Mouse (Mus musculus) small intestine, adult 2 months (tissue): Measurements from ENCODE around the gene Hsf5. TPM values are rescaled to one million over a fixed set of nuclear protein-coding genes. Genes with fewer than 3 reads are reported as not detected.

Experiments
- H3K27ac ChIP-seq: fragments of 200-500 bp; 2 replicates; pipeline ENCODE4 v1.5.1; 2012; ENCODE audit warnings: low read depth, low read length, control low read depth, inconsistent platforms; ENCODE audit not compliant: insufficient read depth
- H3K27me3 ChIP-seq: fragments of 200-500 bp; 2 replicates; pipeline ENCODE4 v1.6.1; 2012; ENCODE audit warnings: mild to moderate bottlenecking, moderate library complexity, low read length, inconsistent platforms; ENCODE audit not compliant: control insufficient read depth, insufficient read depth
- H3K36me3 ChIP-seq: fragments of 200-500 bp; 2 replicates; pipeline ENCODE4 v1.6.1; 2012; ENCODE audit warnings: mild to moderate bottlenecking, low read length, control low read depth, inconsistent platforms; ENCODE audit not compliant: control insufficient read depth, insufficient read depth
- H3K4me1 ChIP-seq: fragments of 200-500 bp; 2 replicates; pipeline ENCODE4 v1.6.1; 2012; ENCODE audit warnings: low read length, inconsistent platforms, mixed read lengths; ENCODE audit not compliant: control insufficient read depth, insufficient read depth, insufficient read length
- H3K4me3 ChIP-seq: fragments of 200-500 bp; 2 replicates; pipeline ENCODE4 v1.5.1; 2012; ENCODE audit warnings: low read depth, mild to moderate bottlenecking, control low read depth, inconsistent platforms, low read length, moderate library complexity
- CTCF ChIP-seq: fragments of 200-500 bp; IDR thresholded peaks from 2 replicates; pipeline ENCODE4 v1.5.1; 2012; ENCODE audit warnings: low read depth, mild to moderate bottlenecking, control low read depth, inconsistent platforms, low read length, moderate library complexity, mixed read lengths; ENCODE audit not compliant: insufficient replicate concordance, insufficient read length; ENCODE audit errors: extremely low read depth
- POLR2A ChIP-seq: fragments of 200-500 bp; IDR thresholded peaks from 2 replicates; pipeline ENCODE4 v1.6.1; 2012; ENCODE audit warnings: low read depth, mild to moderate bottlenecking, control low read depth, inconsistent platforms, low read length, moderate library complexity
- WGBS: fragments of 180-500 bp; shearing (Covaris S2); methylation state at CpG from one replicate; pipeline ENCODE4 v1.1.7; 2018; 5-methylcytosine and 5-hydroxymethylcytosine counted together
- polyA plus RNA-seq: library from polyadenylated mRNA; depleted of rRNA; stranded (reverse); fragments of >200 nt; gene quantifications from 2 replicates; pipeline ENCODE4 v1.2.3, GENCODE M21; 2012

Gene Hsf5
- polyA plus RNA-seq, 1 experiment = 0.34 TPM

DNA sequence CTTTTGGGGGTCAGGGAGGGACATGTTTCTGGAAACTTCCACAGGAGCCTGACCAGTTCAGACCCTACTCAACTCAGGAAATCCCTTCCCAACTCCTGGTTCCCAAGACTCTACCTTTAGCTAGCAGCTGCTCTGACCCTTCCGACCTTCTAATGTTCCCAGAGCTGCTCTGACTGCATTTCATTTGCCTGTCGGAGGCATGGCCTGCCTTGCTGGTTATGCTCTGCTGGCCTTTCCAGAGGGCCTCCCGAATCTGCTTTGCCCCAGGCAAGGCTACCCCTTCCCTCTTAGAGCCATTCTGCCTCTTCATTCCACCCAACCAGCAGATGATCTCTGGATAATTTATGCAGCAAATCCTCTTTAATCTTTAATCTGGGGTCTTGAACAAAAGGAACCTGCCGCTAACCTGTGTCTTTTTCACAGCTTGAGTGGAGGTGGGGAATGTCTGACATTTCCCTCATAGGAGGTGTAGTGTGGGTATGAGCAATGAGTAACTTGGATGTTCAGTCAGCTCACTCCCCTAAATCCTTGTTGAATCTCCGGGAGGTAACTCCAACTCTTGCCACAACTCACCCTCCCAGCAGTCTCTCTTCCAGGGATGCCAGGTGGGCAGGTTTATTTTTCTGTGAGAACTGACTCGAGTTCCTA is 39.2 kb upstream of the Hsf5 start:
- TF ChIP-seq CTCF (no peak), POLR2A (no peak)
- 0 out of 2 replicates have a peak overlapping the region, but pooled peaks have one; percentile 8 for H3K27ac ChIP-seq
- peaks cover 4% of the 10 kb centered on the region for H3K27me3 ChIP-seq

DNA sequence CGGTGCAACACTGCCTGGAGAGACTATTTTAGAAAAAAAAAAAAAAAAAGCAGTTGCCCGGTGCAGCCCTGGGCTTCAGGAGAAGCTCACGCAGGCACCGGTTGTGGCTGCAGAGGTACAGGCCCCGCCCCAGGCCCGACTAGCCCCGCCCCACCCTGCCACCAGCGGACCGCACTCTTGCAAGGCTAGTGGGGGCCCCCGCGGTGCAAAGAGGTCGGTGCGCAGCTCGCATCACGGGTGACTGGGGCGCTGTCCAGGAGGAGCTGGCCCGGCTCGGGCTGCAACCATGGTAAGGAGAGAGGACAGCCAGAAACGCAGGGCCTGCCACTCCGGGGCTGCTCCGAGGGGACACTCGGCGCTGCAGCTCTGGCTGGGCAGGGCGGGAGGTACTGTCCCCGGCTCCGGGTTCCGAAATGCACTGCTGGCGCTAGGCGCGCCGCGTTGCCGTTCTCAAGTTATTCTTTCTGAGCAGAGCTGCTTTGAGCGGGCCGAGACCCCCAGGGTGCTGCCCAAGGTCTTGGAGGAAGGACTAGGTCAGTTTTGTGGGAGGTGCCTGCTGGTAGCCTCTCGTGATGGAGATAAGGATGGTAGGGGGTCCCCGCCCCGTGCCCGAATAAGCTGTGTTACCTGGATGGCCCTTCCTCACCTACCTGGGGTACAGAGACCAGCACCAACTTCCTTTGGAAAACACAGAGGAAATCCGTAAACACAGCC is 38.6 kb upstream of the Hsf5 start:
- Histone ChIP-seq H3K4me3 (peak overlapping the region; percentile 69), H3K27me3 (peaks cover 4% of the 10 kb centered on the region), H3K36me3 (no peaks in the 10 kb centered on the region), H3K27ac (peak overlapping the region; percentile 63), H3K4me1 (peaks cover 11% of the 10 kb centered on the region; the same call in 1 of the 2 replicates)
- TF ChIP-seq CTCF = no peak
- no peak; the same call in 1 of the 2 replicates for TF ChIP-seq POLR2A
- WGBS = 1% methylated on average over 40 of the region's 40 CpGs

More for the DNA sequence above, 39.2 kb upstream of the Hsf5 start:
- Histone ChIP-seq H3K4me3 (peak overlapping the region; percentile 69), H3K4me1 (peaks cover 11% of the 10 kb centered on the region; the same call in 1 of the 2 replicates), H3K36me3 (no peaks in the 10 kb centered on the region)
- 53% methylated on average over 6 of the region's 6 CpGs for WGBS

DNA sequence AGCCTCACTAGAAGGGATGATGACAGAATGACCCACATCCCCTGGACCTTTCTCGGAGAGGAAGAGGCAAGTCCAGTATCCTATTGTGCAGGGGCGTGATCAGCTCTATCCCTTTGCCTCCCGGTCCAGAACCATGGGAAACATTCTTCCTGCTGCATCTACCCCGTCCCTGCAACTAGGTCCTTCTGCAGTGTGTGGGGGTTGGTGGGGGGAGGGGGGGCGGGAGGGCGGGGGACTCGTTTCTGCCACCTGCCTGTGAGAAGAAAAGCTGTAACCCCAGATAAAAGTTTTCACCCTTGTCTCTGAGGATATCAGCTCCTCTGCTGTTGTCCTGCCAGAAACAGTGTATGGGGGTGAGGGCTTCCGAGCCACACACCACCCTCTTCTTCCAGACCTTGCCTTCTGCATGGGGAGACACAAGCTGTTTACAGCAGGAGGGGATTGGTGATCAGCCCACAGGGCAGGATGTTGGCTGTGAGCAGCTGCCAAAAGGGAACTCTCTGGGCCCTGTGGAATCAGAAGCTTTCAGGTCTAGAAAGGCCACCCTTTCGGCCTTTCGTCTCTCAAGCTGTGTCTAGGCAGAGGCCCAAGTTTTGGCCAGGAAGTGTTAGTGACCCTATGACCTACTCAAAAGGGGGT is 37.9 kb upstream of the Hsf5 start:
- Histone ChIP-seq H3K36me3 (no peaks in the 10 kb centered on the region), H3K27ac (peak overlapping the region; percentile 63)
- TF ChIP-seq CTCF = no peak
- TF ChIP-seq POLR2A = no peak

DNA sequence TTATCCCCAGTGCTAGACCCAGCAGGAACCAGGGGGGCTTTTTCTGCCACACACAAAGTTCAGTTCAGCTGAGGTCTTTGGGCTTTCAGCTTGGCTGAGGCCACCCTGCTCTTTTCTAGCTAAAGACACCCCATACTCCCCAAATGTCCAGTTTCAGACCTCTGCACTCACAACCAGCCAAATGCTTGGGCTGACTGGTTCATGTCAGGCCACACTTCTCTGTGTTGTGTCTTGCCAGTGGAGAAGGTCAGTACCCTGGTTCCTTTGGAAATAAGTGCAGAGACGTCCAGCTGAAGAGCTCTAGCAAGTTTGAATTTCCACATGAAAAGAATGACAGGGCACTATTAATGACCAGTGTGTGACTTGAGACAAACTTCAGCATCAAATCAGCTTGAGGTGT is 37.3 kb upstream of the Hsf5 start:
- 69% methylated on average over 1 of the region's 1 CpGs for WGBS
- Histone ChIP-seq H3K4me1 (peaks cover 16% of the 10 kb centered on the region), H3K27ac (peak overlapping the region; percentile 54), H3K36me3 (no peaks in the 10 kb centered on the region), H3K4me3 (peak overlapping the region; percentile 47; the same call in 1 of the 2 replicates), H3K27me3 (peaks cover 4% of the 10 kb centered on the region)
- TF ChIP-seq CTCF (no peak), POLR2A (no peak)

More for the DNA sequence above, 37.9 kb upstream of the Hsf5 start:
- Histone ChIP-seq H3K27me3 (peaks cover 4% of the 10 kb centered on the region), H3K4me3 (peak overlapping the region; percentile 69), H3K4me1 (peaks cover 14% of the 10 kb centered on the region; the same call in 1 of the 2 replicates)
- 34% methylated on average over 10 of the region's 10 CpGs for WGBS

DNA sequence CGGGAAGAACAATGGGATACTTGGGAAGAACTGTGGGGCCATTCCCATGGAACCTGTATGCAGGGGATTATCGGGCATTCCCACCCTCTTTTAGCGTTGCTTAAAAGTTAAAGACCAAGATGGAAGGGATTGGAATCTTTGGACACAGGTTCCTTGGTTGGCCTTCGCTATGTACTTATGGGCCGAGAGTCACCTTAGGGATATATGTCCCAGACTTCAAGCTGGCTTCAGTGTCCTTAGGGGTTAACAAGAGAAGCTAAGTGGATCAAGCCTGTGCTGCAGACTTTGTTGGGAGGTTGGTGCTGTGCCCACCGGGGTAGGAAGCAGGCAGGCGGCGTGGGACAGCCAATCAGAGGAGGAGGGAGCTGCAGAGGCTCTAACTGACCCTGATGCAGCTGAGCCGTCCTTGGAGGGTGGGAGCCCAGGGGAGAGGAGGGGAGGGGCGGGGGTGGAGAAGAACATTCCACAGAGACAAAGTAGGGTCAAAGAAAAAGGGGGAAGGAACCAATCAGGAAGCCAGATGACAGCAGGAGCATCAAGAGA is 36.4 kb upstream of the Hsf5 start:
- H3K4me3 ChIP-seq = peak overlapping the region; percentile 15; the same call in 1 of the 2 replicates
- H3K27me3 ChIP-seq = peaks cover 4% of the 10 kb centered on the region
- TF ChIP-seq CTCF = no peak
- TF ChIP-seq POLR2A = no peak
- peak overlapping the region; percentile 19; the same call in 1 of the 2 replicates for H3K27ac ChIP-seq
- 58% methylated on average over 10 of the region's 10 CpGs for WGBS
- peaks cover 16% of the 10 kb centered on the region for H3K4me1 ChIP-seq
- no peaks in the 10 kb centered on the region for H3K36me3 ChIP-seq

DNA sequence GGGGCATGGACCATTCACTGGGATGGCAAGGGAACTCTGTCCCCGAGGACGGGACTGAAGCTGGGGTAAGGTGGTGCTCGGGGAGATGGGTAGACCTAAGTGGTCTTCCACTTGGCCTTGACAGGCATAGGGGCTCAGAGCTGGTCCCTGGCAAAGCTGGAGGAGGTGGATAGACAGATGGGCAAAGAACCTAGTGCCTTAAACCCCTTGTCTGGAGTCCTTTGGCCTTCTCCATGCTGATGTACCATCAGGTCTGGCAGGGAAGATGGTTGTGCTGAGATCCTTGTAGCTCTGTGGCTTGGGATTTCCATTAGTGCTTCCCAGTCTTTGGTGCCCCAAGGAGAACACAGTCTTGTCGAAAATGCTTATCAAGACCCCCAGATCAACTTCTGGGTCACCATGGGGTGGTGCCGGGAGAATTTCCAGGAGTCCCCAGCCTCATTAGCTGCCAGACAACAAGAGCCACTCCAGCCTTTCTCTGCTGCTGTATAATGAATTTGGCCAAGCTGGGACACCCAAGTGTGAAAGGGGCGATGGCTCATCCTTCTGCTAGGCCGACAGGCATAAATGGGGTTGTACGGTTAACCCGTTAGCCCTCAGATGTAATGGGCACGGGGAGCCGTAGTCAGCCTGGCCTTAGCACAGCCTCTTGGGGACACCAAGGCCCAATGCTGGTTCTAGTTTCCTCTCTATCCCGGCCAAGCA is 35.7 kb upstream of the Hsf5 start:
- Histone ChIP-seq H3K4me3 (peak overlapping the region; percentile 15; the same call in 1 of the 2 replicates), H3K27me3 (peaks cover 4% of the 10 kb centered on the region), H3K4me1 (peaks cover 16% of the 10 kb centered on the region), H3K27ac (peak overlapping the region; percentile 19), H3K36me3 (no peaks in the 10 kb centered on the region)
- 83% methylated on average over 12 of the region's 12 CpGs for WGBS
- no peak for TF ChIP-seq POLR2A
- TF ChIP-seq CTCF = no peak
